Mouse (Mus musculus): Measurements from ENCODE around the gene Dync1li2. TPM values are rescaled to one million over a fixed set of nuclear protein-coding genes. Genes with fewer than 3 reads are reported as not detected.

Dync1li2 gene
- polyA plus RNA-seq, 1 experiment from 2014 or later, result 115 TPM

GRCm38 (mm10) chr8:104412805-104413532 is 29.9 kb downstream of the Dync1li2 start:
- Histone ChIP-seq H3K27ac (no peak overlapping the region), H3K4me1 (replicated peaks) (no peaks in the 10 kb centered on the region), H3K36me3 (peaks cover 13% of the 10 kb centered on the region), H3K9me3 (no peaks in the 10 kb centered on the region), H3K27me3 (no peaks in the 10 kb centered on the region), H3K4me2 (no peak overlapping the region), H3K4me3 (no peak overlapping the region), H3K9ac (no peak overlapping the region)
- no peak for ATAC-seq (ENCODE audit: low FRiP score)
- WGBS, result 82% methylated on average over 7 of the region's 7 CpGs

DNA sequence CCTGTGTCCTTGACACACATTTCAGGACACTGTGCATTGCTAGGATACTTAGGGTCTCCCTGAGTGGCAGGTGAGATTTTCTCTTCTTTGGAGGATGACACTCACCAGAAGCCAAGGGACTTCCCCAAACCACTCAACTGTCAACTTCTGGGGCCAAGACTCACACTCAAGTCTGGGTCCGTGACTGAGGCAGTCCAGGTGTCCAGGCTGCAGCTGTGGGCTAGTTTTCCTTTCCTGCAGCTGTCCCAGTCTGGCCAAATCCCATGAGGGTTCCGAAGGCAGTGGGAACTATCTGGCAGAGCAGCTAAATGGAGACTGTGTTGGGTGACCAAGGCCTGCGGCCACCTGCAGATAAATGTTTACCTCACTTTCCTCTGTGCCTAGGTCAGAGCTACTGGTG is 30.9 kb downstream of the Dync1li2 start:
- H3K4me1 ChIP-seq (replicated peaks), result no peaks in the 10 kb centered on the region
- H3K4me2 ChIP-seq, result no peak overlapping the region
- no peak overlapping the region for H3K9ac ChIP-seq
- no peak overlapping the region for H3K4me3 ChIP-seq
- no peaks in the 10 kb centered on the region for H3K27me3 ChIP-seq
- peaks cover 3% of the 10 kb centered on the region for H3K36me3 ChIP-seq
- no peak for ATAC-seq (ENCODE audit: low FRiP score)
- WGBS, result 85% methylated on average over 3 of the region's 3 CpGs
- no peak overlapping the region for H3K27ac ChIP-seq
- H3K9me3 ChIP-seq, result no peaks in the 10 kb centered on the region

GRCm38 (mm10) chr8:104411468-104411867 is 31.4 kb downstream of the Dync1li2 start:
- no peak overlapping the region for H3K4me2 ChIP-seq

GRCm38 (mm10) chr8:104410628-104411273 is 32.1 kb downstream of the Dync1li2 start:
- 50% methylated on average over 7 of the region's 7 CpGs for WGBS

More at GRCm38 (mm10) chr8:104411468-104411867, 31.4 kb downstream of the Dync1li2 start:
- H3K4me3 ChIP-seq, result no peak overlapping the region
- H3K36me3 ChIP-seq, result 0 out of 2 replicates have a peak, but pooled peaks cover 3% of the 10 kb centered on the region
- no peak overlapping the region for H3K9ac ChIP-seq
- H3K4me1 ChIP-seq (replicated peaks), result no peaks in the 10 kb centered on the region
- no peak for ATAC-seq (ENCODE audit: low FRiP score)
- no peak overlapping the region for H3K27ac ChIP-seq
- WGBS, result 90% methylated on average over 3 of the region's 3 CpGs
- H3K27me3 ChIP-seq, result no peaks in the 10 kb centered on the region
- no peaks in the 10 kb centered on the region for H3K9me3 ChIP-seq

GRCm38 (mm10) chr8:104408328-104409110 is 34.3 kb downstream of the Dync1li2 start:
- H3K9ac ChIP-seq, result no peak overlapping the region
- H3K27ac ChIP-seq, result no peak overlapping the region
- H3K9me3 ChIP-seq, result no peaks in the 10 kb centered on the region
- H3K4me1 ChIP-seq (replicated peaks), result no peaks in the 10 kb centered on the region
- ATAC-seq (ENCODE audit: low FRiP score), result no peak
- no peaks in the 10 kb centered on the region for H3K36me3 ChIP-seq
- no peaks in the 10 kb centered on the region for H3K27me3 ChIP-seq
- H3K4me3 ChIP-seq, result no peak overlapping the region
- WGBS, result 90% methylated on average over 7 of the region's 7 CpGs
- H3K4me2 ChIP-seq, result no peak overlapping the region

More at GRCm38 (mm10) chr8:104410628-104411273, 32.1 kb downstream of the Dync1li2 start:
- no peak for ATAC-seq (ENCODE audit: low FRiP score)
- 0 out of 2 replicates have a peak, but pooled peaks cover 2% of the 10 kb centered on the region for H3K36me3 ChIP-seq
- no peak overlapping the region for H3K27ac ChIP-seq
- no peak overlapping the region for H3K4me2 ChIP-seq
- H3K9ac ChIP-seq, result no peak overlapping the region
- no peak overlapping the region for H3K4me3 ChIP-seq
- H3K27me3 ChIP-seq, result no peaks in the 10 kb centered on the region
- no peaks in the 10 kb centered on the region for H3K4me1 ChIP-seq (replicated peaks)
- no peaks in the 10 kb centered on the region for H3K9me3 ChIP-seq

- ATAC-seq (ENCODE audit: low FRiP score), result no peak
- WGBS, result 87% methylated on average over 6 of the region's 6 CpGs
- Histone ChIP-seq H3K4me3 (no peak overlapping the region), H3K9me3 (no peaks in the 10 kb centered on the region), H3K27me3 (no peaks in the 10 kb centered on the region), H3K4me2 (no peak overlapping the region), H3K9ac (no peak overlapping the region), H3K36me3 (no peaks in the 10 kb centered on the region), H3K4me1 (replicated peaks) (no peaks in the 10 kb centered on the region), H3K27ac (no peak overlapping the region)
These were observed 36.3 kb downstream of the Dync1li2 start for GRCm38 (mm10) chr8:104406340-104407128.

GRCm38 (mm10) chr8:104405430-104406187 is 37.2 kb downstream of the Dync1li2 start:
- no peak for ATAC-seq (ENCODE audit: low FRiP score)
- Histone ChIP-seq H3K27me3 (no peaks in the 10 kb centered on the region), H3K4me3 (no peak overlapping the region), H3K36me3 (no peaks in the 10 kb centered on the region), H3K4me1 (replicated peaks) (no peaks in the 10 kb centered on the region), H3K9ac (no peak overlapping the region), H3K4me2 (no peak overlapping the region), H3K9me3 (no peaks in the 10 kb centered on the region), H3K27ac (no peak overlapping the region)
- 74% methylated on average over 15 of the region's 15 CpGs for WGBS

- ATAC-seq (ENCODE audit: low FRiP score), result no peak
- 77% methylated on average over 3 of the region's 3 CpGs for WGBS
- H3K4me2 ChIP-seq, result no peak overlapping the region
- H3K9me3 ChIP-seq, result no peaks in the 10 kb centered on the region
- no peak overlapping the region for H3K27ac ChIP-seq
- no peaks in the 10 kb centered on the region for H3K27me3 ChIP-seq
- H3K4me3 ChIP-seq, result no peak overlapping the region
- no peaks in the 10 kb centered on the region for H3K36me3 ChIP-seq
- H3K4me1 ChIP-seq (replicated peaks), result no peaks in the 10 kb centered on the region
- no peak overlapping the region for H3K9ac ChIP-seq
These were observed 39.3 kb downstream of the Dync1li2 start for GRCm38 (mm10) chr8:104403596-104403995.

DNA sequence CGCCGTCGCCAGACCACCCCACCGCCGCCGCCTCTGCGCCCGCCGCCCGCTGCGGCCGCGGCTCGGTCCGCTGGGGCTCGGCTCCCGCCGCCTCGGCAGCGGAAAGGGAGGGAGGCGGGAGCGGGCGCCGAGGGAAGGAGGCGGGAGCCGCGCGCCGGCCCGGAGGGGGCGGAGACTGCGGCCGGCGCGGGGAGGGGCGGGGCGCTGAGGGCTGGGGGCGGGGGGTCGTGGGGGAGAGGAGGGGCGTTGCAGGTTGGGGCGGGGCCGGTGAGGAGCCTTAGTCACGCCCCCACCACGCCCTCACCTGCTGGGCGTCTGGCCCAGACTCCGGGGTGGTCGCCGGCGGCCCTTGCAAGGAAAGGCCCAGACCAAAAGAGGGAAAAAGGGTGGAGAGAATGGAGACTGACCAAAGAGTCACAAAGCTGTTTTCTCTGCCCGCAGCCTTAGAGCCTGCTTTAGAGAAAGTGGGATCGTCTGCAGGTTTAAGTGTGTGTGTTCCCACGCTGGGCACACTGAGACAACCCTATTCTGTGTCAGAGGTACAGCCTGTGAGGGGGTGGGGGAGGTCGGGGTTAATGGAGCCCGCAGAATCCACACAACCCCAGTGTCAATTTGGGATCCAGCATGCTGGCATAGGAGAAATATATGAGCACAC is 47.0 kb downstream of the Dync1li2 start, which contains the start of gene Cmtm4:
Gene Cmtm4 (minus strand): TSS at position 105 of the 655 bp plus-strand sequence.
- WGBS, result 6% methylated on average over 19 of the region's 54 CpGs
- peaks cover 20% of the 10 kb centered on the region for H3K4me1 ChIP-seq (replicated peaks)
- H3K27ac ChIP-seq, result peak within 1 kb of the TSS; percentile 89
- H3K9ac ChIP-seq, result peak within 1 kb of the TSS; percentile 94
- H3K9me3 ChIP-seq, result no peaks in the 10 kb centered on the region
- H3K4me2 ChIP-seq, result peak within 1 kb of the TSS; percentile 90
- no peaks in the 10 kb centered on the region for H3K27me3 ChIP-seq
- H3K36me3 ChIP-seq, result no peaks in the 10 kb centered on the region
- peak within 1 kb of the TSS; percentile 85 for H3K4me3 ChIP-seq
- ATAC-seq (ENCODE audit: low FRiP score), result peak; percentile 82

- peak overlapping the region; percentile 94 for H3K9ac ChIP-seq
- H3K4me1 ChIP-seq (replicated peaks), result peaks cover 20% of the 10 kb centered on the region
- H3K27me3 ChIP-seq, result no peaks in the 10 kb centered on the region
- peak overlapping the region; percentile 85 for H3K4me3 ChIP-seq
- H3K9me3 ChIP-seq, result no peaks in the 10 kb centered on the region
- ATAC-seq (ENCODE audit: low FRiP score), result peak; percentile 81
- under 1% methylated on average over 82 of the region's 82 CpGs for WGBS
- peak overlapping the region; percentile 89 for H3K27ac ChIP-seq
- H3K4me2 ChIP-seq, result peak overlapping the region; percentile 90
- no peaks in the 10 kb centered on the region for H3K36me3 ChIP-seq
These were observed 47.8 kb downstream of the Dync1li2 start for GRCm38 (mm10) chr8:104394801-104395702.
